Mouse (Mus musculus) midbrain, embryonic 14.5 days (tissue): Measurements from ENCODE around the gene Tmem132c. TPM values are rescaled to one million over a fixed set of nuclear protein-coding genes. Genes with fewer than 3 reads are reported as not detected.
A peak's percentile ranks its signal among the peaks of the same experiment; 100 is the strongest.

Experiments
- ATAC-seq: fragments of 200-750 bp; cut with Nextera tagmentation; 2 replicates; pipeline ENCODE4 v1.8.0; 2017; ENCODE audit warnings: moderate number of reproducible peaks, moderate library complexity; ENCODE audit not compliant: low FRiP score, low TSS enrichment
- DNase-seq: peaks from one replicate; pipeline ENCODE4 v3.0.0-alpha.2; 2015
- H3K27ac ChIP-seq: fragments of 300-500 bp; sonication (generic); replicated peaks from 2 replicates; pipeline ENCODE4 v1.5.1; 2014; ENCODE audit warnings: mild to moderate bottlenecking, low read depth, low read length, moderate library complexity
- H3K27me3 ChIP-seq: fragments of 300-500 bp; sonication (generic); 2 replicates; pipeline ENCODE4 v1.6.1; 2014; ENCODE audit warnings: low read length, control low read depth, mixed read lengths; ENCODE audit not compliant: control insufficient read depth, insufficient read depth
- H3K36me3 ChIP-seq: fragments of 300-500 bp; sonication (generic); 2 replicates; pipeline ENCODE4 v1.6.1; 2014; ENCODE audit warnings: low read length, control low read depth; ENCODE audit not compliant: control insufficient read depth, insufficient read depth
- H3K4me1 ChIP-seq: fragments of 300-500 bp; sonication (generic); 2 replicates; pipeline ENCODE4 v1.6.1; 2014; ENCODE audit warnings: mild to moderate bottlenecking, antibody characterized with exemption, low read length, control low read depth; ENCODE audit not compliant: control insufficient read depth, insufficient read depth
- H3K4me2 ChIP-seq: fragments of 300-500 bp; sonication (generic); 2 replicates; pipeline ENCODE4 v1.6.1; 2014; ENCODE audit warnings: mild to moderate bottlenecking, low read length, moderate library complexity
- H3K4me3 ChIP-seq: fragments of 300-500 bp; sonication (generic); replicated peaks from 2 replicates; pipeline ENCODE4 v1.5.1; 2014; ENCODE audit warnings: low read depth, low read length
- H3K9ac ChIP-seq: fragments of 300-500 bp; sonication (generic); replicated peaks from 2 replicates; pipeline ENCODE4 v1.6.1; 2014; ENCODE audit warnings: mild to moderate bottlenecking, low read length, moderate library complexity
- H3K9me3 ChIP-seq: fragments of 300-500 bp; sonication (generic); 2 replicates; pipeline ENCODE4 v1.6.1; 2016; ENCODE audit warnings: low read length, control low read depth, mixed read lengths; ENCODE audit not compliant: control insufficient read depth
- WGBS: fragments of 180-500 bp; shearing (Covaris S2); extraction: QIAGEN DNeasy Blood & Tissue Kit; methylation state at CpG from one replicate; pipeline ENCODE4 v1.1.7; 2014; 5-methylcytosine and 5-hydroxymethylcytosine counted together
- polyA plus RNA-seq: library from polyadenylated mRNA; unstranded; fragments of >200 nt; fragmentation: Nextera tagmentation; extraction: Ambion mirVana; gene quantifications from 2 replicates; pipeline ENCODE4 v1.2.1, GENCODE M21; 2014

Tmem132c gene
- polyA plus RNA-seq, 1 experiment from 2014 or later: 16.2 TPM

DNA sequence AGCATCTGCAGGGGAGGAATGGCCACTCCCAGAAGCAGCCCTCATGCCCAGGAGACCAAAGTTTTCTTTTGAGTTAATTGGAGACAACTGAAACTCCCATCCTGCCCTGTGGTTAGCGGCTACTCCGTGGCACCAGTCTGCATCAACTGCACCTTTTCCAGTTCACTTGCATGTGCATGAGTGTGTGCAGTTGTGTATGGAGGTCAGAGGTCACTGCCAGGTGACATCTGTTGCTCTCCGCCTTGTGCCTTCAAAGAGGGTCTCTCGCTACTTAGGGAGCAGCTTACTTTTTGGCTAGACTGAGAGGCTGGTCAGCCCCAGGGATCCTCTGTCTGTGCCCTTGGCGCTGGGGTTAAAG is 95.3 kb downstream of the Tmem132c start:
- Histone ChIP-seq H3K4me3 (no peak overlapping the region), H3K9ac (no peak overlapping the region), H3K27ac (no peak overlapping the region; the same call in 1 of the 2 replicates), H3K9me3 (no peaks in the 10 kb centered on the region), H3K27me3 (no peaks in the 10 kb centered on the region), H3K4me1 (peaks cover 36% of the 10 kb centered on the region), H3K36me3 (no peaks in the 10 kb centered on the region), H3K4me2 (peak overlapping the region; percentile 41)
- ATAC-seq: no peak
- 11% methylated on average over 5 of the region's 5 CpGs for WGBS
- DNase-seq: no peak

DNA sequence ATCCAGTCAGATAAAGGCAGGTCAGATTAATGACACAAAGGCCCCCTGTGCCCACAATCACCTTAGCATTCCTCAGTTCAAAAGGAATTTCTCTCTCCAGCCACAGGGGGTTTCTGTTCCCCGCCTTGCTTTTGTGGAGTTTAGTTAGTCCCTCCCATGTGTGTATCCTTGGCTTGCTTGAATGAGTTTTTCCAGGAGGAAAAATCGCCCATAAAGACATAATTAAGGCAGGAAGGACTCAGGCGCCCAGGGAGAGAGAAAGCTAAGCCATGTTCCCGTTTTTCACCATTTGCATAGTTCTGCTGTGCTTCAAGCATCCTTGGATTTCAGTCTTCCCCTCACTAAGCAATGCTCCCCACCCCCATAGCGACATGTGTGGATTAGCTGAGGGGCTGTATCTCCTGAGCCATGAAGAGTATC is 97.4 kb downstream of the Tmem132c start:
- H3K27ac ChIP-seq: no peak overlapping the region
- no peak overlapping the region for H3K4me3 ChIP-seq
- no peak overlapping the region for H3K4me2 ChIP-seq
- H3K9me3 ChIP-seq: no peaks in the 10 kb centered on the region
- DNase-seq (peak; percentile 60), ATAC-seq (no peak)
- H3K36me3 ChIP-seq: no peaks in the 10 kb centered on the region
- H3K27me3 ChIP-seq: no peaks in the 10 kb centered on the region
- WGBS: 2% methylated on average over 5 of the region's 5 CpGs
- H3K9ac ChIP-seq: no peak overlapping the region
- peaks cover 36% of the 10 kb centered on the region for H3K4me1 ChIP-seq

DNA sequence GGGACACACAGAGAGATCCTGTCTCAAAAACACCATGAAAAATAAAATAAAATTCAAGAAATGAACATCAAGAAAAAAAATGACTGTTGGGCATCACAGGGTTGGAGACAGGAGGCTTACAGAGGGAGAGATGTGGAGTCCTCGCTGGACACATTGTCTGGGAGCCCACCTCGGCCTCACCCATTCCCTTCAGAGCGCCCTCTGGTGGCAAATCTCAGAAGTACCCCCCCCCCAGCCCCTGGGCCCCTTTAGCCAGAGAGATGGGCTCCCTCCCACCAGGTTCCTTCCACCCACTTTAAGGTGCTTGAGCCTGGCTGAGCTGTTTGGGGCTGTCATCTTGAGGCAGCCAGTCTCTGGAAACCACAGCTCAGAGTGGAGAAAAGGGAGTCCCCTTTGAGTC is 99.5 kb downstream of the Tmem132c start:
- no peak overlapping the region for H3K4me2 ChIP-seq
- no peak overlapping the region for H3K4me3 ChIP-seq
- no peak overlapping the region for H3K9ac ChIP-seq
- ATAC-seq (no peak), DNase-seq (no peak)
- 34% methylated on average over 3 of the region's 3 CpGs for WGBS
- no peaks in the 10 kb centered on the region for H3K27me3 ChIP-seq
- peaks cover 25% of the 10 kb centered on the region for H3K4me1 ChIP-seq
- H3K9me3 ChIP-seq: no peaks in the 10 kb centered on the region
- H3K36me3 ChIP-seq: no peaks in the 10 kb centered on the region
- H3K27ac ChIP-seq: no peak overlapping the region

DNA sequence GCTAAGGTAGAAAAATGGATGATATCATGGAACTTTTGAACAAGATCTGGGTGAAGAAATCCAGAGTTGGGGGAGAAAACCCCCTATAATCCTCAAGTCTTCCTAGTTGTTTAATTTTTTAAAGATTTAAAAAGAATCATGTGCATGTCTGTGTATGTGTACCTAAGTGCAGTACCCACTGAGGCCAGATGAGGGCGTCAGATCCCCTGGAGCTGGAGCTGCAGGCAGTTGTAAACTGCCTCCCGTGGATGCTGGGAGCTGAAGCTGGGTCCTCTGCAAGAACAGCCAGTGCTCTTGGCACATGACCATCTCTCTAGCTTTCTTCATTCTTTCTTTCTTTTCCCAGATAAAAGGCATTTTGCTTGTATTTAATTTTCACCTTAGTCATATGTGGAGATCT is 103.1 kb downstream of the Tmem132c start:
- ATAC-seq (no peak), DNase-seq (no peak)
- Histone ChIP-seq H3K4me1 (peaks cover 17% of the 10 kb centered on the region), H3K36me3 (no peaks in the 10 kb centered on the region), H3K9ac (no peak overlapping the region), H3K9me3 (no peaks in the 10 kb centered on the region), H3K4me3 (no peak overlapping the region), H3K27me3 (no peaks in the 10 kb centered on the region), H3K4me2 (no peak overlapping the region), H3K27ac (no peak overlapping the region)
- WGBS: 57% methylated on average over 2 of the region's 2 CpGs

DNA sequence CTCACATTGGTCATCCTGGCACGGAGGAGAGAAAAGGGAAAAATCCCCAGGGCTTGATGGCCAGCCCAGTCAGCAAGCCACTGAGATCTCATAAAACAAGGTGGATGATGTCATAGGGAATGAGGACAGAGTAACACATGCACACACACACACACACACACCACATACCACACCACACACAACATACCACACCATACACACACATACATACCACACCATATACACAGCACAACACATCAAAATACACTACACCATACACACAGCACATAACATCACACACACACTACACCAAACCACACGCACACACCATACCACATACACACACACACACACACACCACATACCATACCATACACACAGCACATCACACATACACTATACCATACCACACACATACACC is 104.8 kb downstream of the Tmem132c start:
- ATAC-seq: no peak
- Histone ChIP-seq H3K9me3 (no peaks in the 10 kb centered on the region), H3K4me3 (no peak overlapping the region), H3K4me2 (no peak overlapping the region), H3K36me3 (no peaks in the 10 kb centered on the region), H3K27ac (no peak overlapping the region; the same call in 1 of the 2 replicates), H3K4me1 (peaks cover 16% of the 10 kb centered on the region; the same call in 1 of the 2 replicates), H3K9ac (no peak overlapping the region), H3K27me3 (no peaks in the 10 kb centered on the region)
- WGBS: 75% methylated on average over 2 of the region's 2 CpGs
- DNase-seq: no peak

DNA sequence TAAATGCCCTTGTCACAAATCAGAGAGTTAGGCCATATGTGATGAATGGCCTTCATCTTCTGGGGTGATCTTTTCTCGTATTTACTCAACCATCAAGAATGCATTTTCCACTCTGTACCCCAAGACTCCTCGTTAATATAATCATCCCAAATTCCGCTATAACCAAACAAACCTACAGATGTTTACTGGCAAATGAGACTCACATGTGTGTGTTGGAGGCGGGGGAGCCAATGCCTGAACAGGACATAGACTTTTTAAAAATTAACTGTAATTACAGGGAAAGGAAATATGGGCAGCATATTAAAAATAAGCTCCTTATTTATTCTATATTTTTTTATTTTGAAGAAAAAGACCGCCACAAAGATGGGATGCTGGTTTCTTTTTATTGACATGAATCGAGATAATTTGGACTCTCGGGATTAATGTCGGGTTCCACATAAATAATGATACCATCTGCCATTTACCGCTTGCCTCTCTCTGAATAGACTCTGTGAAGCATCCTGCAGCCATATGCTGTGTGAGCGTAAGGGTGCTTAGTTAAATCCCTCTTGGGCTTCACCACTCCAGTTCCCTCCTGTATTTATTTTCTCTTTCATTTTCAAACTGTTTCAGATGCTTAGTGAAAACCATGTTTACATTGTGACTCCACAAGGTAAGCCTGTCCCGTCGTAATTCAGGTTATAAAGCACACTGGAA is 105.6 kb downstream of the Tmem132c start:
- DNase-seq: peak; percentile 54

DNA sequence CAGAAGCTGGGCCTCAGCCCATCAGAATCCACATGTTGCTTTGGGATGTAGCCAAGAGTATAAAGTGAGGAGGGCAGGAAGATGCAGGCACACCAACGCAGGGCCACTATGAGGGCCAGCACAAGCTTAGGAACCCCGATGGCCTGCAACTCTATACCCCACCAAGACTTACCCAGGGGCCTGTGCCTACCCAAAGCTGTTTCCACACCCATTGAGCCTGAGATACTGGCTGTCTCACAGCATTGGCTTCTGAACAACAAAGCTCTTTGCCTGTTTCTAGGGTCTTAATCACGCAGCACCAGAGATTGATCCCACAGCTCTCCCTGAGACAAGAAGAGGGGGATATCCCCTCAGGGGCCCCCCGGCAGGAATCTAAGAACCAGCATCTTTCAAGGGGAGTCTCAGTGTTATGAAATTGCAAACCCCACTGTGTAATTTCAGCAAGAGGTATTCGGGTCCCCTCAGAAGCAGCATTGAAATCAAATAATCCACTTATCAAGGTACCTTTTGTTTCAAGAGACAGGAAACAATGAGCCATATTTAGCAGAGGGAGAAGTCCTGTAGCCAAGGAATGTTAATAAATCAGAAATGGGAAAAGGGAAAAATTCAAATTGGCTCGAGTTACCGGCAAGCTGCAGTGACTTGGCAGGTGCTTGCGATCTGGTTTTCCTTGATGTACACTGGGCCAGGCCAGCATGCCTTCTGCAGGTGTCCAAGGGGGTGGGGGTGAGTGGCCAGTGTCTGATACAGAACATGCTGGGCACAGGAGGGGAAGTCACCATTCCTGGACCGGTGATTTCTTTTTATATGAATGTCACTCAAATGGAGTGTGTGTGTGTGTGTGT is 107.8 kb downstream of the Tmem132c start:
- no peak overlapping the region for H3K4me3 ChIP-seq
- no peak overlapping the region for H3K4me2 ChIP-seq
- H3K27ac ChIP-seq: no peak overlapping the region
- DNase-seq (no peak), ATAC-seq (no peak)
- 63% methylated on average over 9 of the region's 9 CpGs for WGBS
- H3K4me1 ChIP-seq: peaks cover 16% of the 10 kb centered on the region; the same call in 1 of the 2 replicates
- no peak overlapping the region for H3K9ac ChIP-seq
- H3K36me3 ChIP-seq: no peaks in the 10 kb centered on the region
- no peaks in the 10 kb centered on the region for H3K27me3 ChIP-seq
- no peaks in the 10 kb centered on the region for H3K9me3 ChIP-seq

More for the DNA sequence above, 105.6 kb downstream of the Tmem132c start:
- no peaks in the 10 kb centered on the region for H3K36me3 ChIP-seq
- ATAC-seq: no peak
- H3K4me3 ChIP-seq: no peak overlapping the region
- no peak overlapping the region for H3K27ac ChIP-seq
- H3K27me3 ChIP-seq: no peaks in the 10 kb centered on the region
- 35% methylated on average over 12 of the region's 12 CpGs for WGBS
- H3K9me3 ChIP-seq: no peaks in the 10 kb centered on the region
- no peak overlapping the region for H3K4me2 ChIP-seq
- H3K4me1 ChIP-seq: peaks cover 16% of the 10 kb centered on the region; the same call in 1 of the 2 replicates
- H3K9ac ChIP-seq: no peak overlapping the region

DNA sequence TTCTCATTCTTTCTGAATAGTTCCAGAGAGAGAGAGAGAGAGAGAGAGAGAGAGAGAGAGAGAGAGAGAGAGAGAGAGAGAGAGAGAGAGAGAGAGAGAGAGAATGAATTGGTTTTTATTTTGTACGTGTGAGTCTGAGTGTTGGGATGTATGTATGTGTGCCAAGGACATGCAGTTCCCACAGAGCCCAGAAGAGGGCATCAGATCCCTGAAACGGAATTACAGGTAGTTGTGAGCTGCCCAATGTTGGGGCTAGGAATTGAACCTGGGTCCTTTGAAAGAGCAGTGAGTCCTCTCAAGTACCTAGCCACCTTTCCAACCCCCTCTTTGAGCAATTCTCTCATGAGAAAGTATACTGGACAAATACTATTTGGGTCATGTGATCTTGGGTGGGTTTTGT is 111.4 kb downstream of the Tmem132c start:
- Histone ChIP-seq H3K4me1 (peaks cover 16% of the 10 kb centered on the region; the same call in 1 of the 2 replicates), H3K27me3 (no peaks in the 10 kb centered on the region)

More for the DNA sequence above, 111.4 kb downstream of the Tmem132c start:
- Histone ChIP-seq H3K9ac (no peak overlapping the region), H3K27ac (no peak overlapping the region), H3K36me3 (no peaks in the 10 kb centered on the region), H3K4me2 (no peak overlapping the region), H3K4me3 (no peak overlapping the region), H3K9me3 (no peaks in the 10 kb centered on the region)
- WGBS: 70% methylated on average over 2 of the region's 2 CpGs
- ATAC-seq: no peak
- DNase-seq: peak; percentile 33
